Mouse (Mus musculus): ENCODE measurements at regions not wholly inside any gene's neighbourhood (a gene's known extent, or its start where the extent isn't known, plus 50 kb on each side); places are given as distances from the start of the nearest gene placed in this dataset.

GRCm38 (mm10) chr6:112152535-112153364, 120.8 kb upstream of the Lmcd1 start:
- no peak overlapping the region for H3K9ac ChIP-seq (ENCODE audit: low read length)
- no peaks in the 10 kb centered on the region for H3K36me3 ChIP-seq (ENCODE audit: control insufficient read depth, insufficient read depth, low read length)
- H3K4me1 ChIP-seq (ENCODE audit: control insufficient read depth in 2 of 2, insufficient read depth in 2 of 2, low read length in 2 of 2) = no peaks in the 10 kb centered on the region
- WGBS = 64% methylated on average over 10 of the region's 10 CpGs
- no peak overlapping the region for H3K4me3 ChIP-seq (ENCODE audit: control insufficient read depth in 1 of 2, insufficient read depth in 1 of 2, low read depth in 1 of 2, low read length in 2 of 2)
- no peak for ATAC-seq (ENCODE audit: insufficient number of reproducible peaks, insufficient read depth, low FRiP score, low read depth)
- no peak overlapping the region for H3K27ac ChIP-seq (replicated peaks in 1 of 2; ENCODE audit: control insufficient read depth in 1 of 2, insufficient read depth in 1 of 2, low read depth in 2 of 2, low read length in 2 of 2)
- H3K4me2 ChIP-seq (ENCODE audit: low read length) = no peak overlapping the region
- no peaks in the 10 kb centered on the region for H3K9me3 ChIP-seq (ENCODE audit: control insufficient read depth, low read length)
- H3K27me3 ChIP-seq (ENCODE audit: control insufficient read depth, insufficient read depth, low read length) = no peaks in the 10 kb centered on the region

DNA sequence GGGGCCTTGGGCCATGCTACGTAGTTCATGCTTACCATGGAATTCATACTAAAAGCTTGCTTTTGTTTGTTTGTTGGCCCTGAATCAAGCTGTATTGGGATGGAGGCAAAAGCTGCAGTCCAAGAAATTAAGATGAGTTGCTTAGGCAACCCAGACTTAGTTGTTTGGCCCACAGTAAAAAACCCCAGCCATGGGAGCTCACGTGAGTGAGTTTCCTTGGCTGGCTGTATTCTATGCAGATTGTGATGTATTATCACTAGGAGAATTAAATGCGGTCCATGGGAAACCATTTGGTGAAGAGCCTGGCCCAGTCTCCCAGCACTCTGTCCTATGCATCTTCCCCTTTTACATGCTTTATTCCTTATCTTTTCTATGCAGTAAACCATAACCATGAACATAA, 106.1 kb upstream of the Lmcd1 start:
- Histone ChIP-seq H3K4me1 (ENCODE audit: control insufficient read depth in 2 of 2, insufficient read depth in 2 of 2, low read length in 2 of 2) (no peaks in the 10 kb centered on the region), H3K27me3 (ENCODE audit: control insufficient read depth, insufficient read depth, low read length) (no peaks in the 10 kb centered on the region), H3K9ac (ENCODE audit: low read length) (no peak overlapping the region), H3K4me3 (ENCODE audit: control insufficient read depth in 1 of 2, insufficient read depth in 1 of 2, low read depth in 1 of 2, low read length in 2 of 2) (no peak overlapping the region), H3K36me3 (ENCODE audit: control insufficient read depth, insufficient read depth, low read length) (no peaks in the 10 kb centered on the region), H3K27ac (replicated peaks in 1 of 2; ENCODE audit: control insufficient read depth in 1 of 2, insufficient read depth in 1 of 2, low read depth in 2 of 2, low read length in 2 of 2) (no peak overlapping the region), H3K9me3 (ENCODE audit: control insufficient read depth, low read length) (no peaks in the 10 kb centered on the region), H3K4me2 (ENCODE audit: low read length) (no peak overlapping the region)
- no peak for ATAC-seq (ENCODE audit: insufficient number of reproducible peaks, insufficient read depth, low FRiP score, low read depth)
- WGBS = 86% methylated on average over 3 of the region's 3 CpGs

GRCm38 (mm10) chr6:112176344-112176743, 97.2 kb upstream of the Lmcd1 start:
- H3K4me1 ChIP-seq (ENCODE audit: control insufficient read depth in 2 of 2, insufficient read depth in 2 of 2, low read length in 2 of 2) = peaks cover 2 to 8% of the 10 kb centered on the region in 2 experiments
- 0 out of 2 replicates have a peak, but pooled peaks cover 4% of the 10 kb centered on the region for H3K9me3 ChIP-seq (ENCODE audit: control insufficient read depth, low read length)
- H3K27ac ChIP-seq (replicated peaks in 1 of 2; ENCODE audit: control insufficient read depth in 1 of 2, insufficient read depth in 1 of 2, low read depth in 2 of 2, low read length in 2 of 2) = peak overlapping the region in 1 of 2 experiments; percentile 53; a peak in 1 of 4 replicates
- no peak overlapping the region for H3K4me2 ChIP-seq (ENCODE audit: low read length)
- no peak overlapping the region for H3K4me3 ChIP-seq (ENCODE audit: control insufficient read depth in 1 of 2, insufficient read depth in 1 of 2, low read depth in 1 of 2, low read length in 2 of 2)
- no peaks in the 10 kb centered on the region for H3K27me3 ChIP-seq (ENCODE audit: control insufficient read depth, insufficient read depth, low read length)
- ATAC-seq (ENCODE audit: insufficient number of reproducible peaks, insufficient read depth, low FRiP score, low read depth) = no peak
- WGBS = 25% methylated on average over 2 of the region's 2 CpGs
- no peak overlapping the region for H3K9ac ChIP-seq (ENCODE audit: low read length)
- H3K36me3 ChIP-seq (ENCODE audit: control insufficient read depth, insufficient read depth, low read length) = no peaks in the 10 kb centered on the region

DNA sequence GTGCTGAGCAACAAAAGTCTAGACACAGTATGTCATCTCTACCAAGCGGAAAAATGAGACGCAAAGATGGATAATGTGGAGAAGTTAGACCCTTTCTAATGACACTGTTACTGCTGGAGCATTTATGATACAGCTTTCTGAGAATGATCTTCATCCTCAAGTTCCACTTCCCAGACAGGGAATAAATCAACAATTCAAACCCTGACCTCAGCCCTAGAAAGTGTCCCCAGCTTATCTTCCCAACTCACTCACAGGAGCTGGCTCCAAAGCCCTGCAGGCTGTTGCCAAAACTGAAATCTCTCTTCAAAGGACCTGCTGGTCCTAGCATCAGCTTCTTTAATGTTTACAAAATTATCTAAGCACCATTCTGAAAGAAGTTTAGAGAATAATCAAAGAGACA, 85.9 kb upstream of the Lmcd1 start:
- no peak overlapping the region for H3K4me2 ChIP-seq (ENCODE audit: low read length)
- no peaks in the 10 kb centered on the region for H3K4me1 ChIP-seq (ENCODE audit: control insufficient read depth in 2 of 2, insufficient read depth in 2 of 2, low read length in 2 of 2)
- no peak for ATAC-seq (ENCODE audit: insufficient number of reproducible peaks, insufficient read depth, low FRiP score, low read depth)
- WGBS = 84% methylated on average over 2 of the region's 2 CpGs
- no peaks in the 10 kb centered on the region for H3K9me3 ChIP-seq (ENCODE audit: control insufficient read depth, low read length)
- no peaks in the 10 kb centered on the region for H3K36me3 ChIP-seq (ENCODE audit: control insufficient read depth, insufficient read depth, low read length)
- H3K27me3 ChIP-seq (ENCODE audit: control insufficient read depth, insufficient read depth, low read length) = no peaks in the 10 kb centered on the region
- no peak overlapping the region for H3K9ac ChIP-seq (ENCODE audit: low read length)
- H3K4me3 ChIP-seq (ENCODE audit: control insufficient read depth in 1 of 2, insufficient read depth in 1 of 2, low read depth in 1 of 2, low read length in 2 of 2) = no peak overlapping the region
- no peak overlapping the region for H3K27ac ChIP-seq (replicated peaks in 1 of 2; ENCODE audit: control insufficient read depth in 1 of 2, insufficient read depth in 1 of 2, low read depth in 2 of 2, low read length in 2 of 2)

GRCm38 (mm10) chr6:112191032-112191431, 82.5 kb upstream of the Lmcd1 start:
- no peaks in the 10 kb centered on the region for H3K36me3 ChIP-seq (ENCODE audit: control insufficient read depth, insufficient read depth, low read length)
- no peak overlapping the region for H3K9ac ChIP-seq (ENCODE audit: low read length)
- ATAC-seq (ENCODE audit: insufficient number of reproducible peaks, insufficient read depth, low FRiP score, low read depth) = no peak
- no peaks in the 10 kb centered on the region for H3K4me1 ChIP-seq (ENCODE audit: control insufficient read depth in 2 of 2, insufficient read depth in 2 of 2, low read length in 2 of 2)
- no peak overlapping the region for H3K4me2 ChIP-seq (ENCODE audit: low read length)
- no peak overlapping the region for H3K4me3 ChIP-seq (ENCODE audit: control insufficient read depth in 1 of 2, insufficient read depth in 1 of 2, low read depth in 1 of 2, low read length in 2 of 2)
- WGBS = 44% methylated on average over 6 of the region's 6 CpGs
- H3K27ac ChIP-seq (replicated peaks in 1 of 2; ENCODE audit: control insufficient read depth in 1 of 2, insufficient read depth in 1 of 2, low read depth in 2 of 2, low read length in 2 of 2) = no peak overlapping the region
- H3K9me3 ChIP-seq (ENCODE audit: control insufficient read depth, low read length) = no peaks in the 10 kb centered on the region
- no peaks in the 10 kb centered on the region for H3K27me3 ChIP-seq (ENCODE audit: control insufficient read depth, insufficient read depth, low read length)

DNA sequence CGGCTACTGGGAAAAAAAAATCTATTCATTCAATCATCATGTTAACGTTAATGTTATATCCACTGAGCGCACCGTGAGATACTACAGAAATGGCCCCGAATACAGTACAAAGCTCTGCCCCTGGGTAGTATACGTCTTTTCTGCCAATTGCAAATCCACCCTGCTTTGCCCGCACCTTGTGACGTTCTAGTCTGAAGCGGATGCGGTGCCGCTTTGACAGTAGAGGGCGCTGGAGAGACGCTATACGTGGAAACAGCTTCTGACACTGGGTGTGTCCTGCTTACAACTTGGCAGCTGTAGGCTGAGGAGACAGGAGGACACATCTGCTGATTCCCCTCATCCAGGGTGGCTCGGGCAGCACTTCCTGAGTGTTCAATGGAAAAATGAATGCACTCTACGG, 76.1 kb upstream of the Lmcd1 start:
- Histone ChIP-seq H3K4me2 (ENCODE audit: low read length) (peak overlapping the region; percentile 58), H3K27me3 (ENCODE audit: control insufficient read depth, insufficient read depth, low read length) (no peaks in the 10 kb centered on the region), H3K4me1 (ENCODE audit: control insufficient read depth in 2 of 2, insufficient read depth in 2 of 2, low read length in 2 of 2) (peaks cover 2 to 8% of the 10 kb centered on the region in 2 experiments; a peak in 2 of 4 replicates), H3K36me3 (ENCODE audit: control insufficient read depth, insufficient read depth, low read length) (no peaks in the 10 kb centered on the region), H3K4me3 (ENCODE audit: control insufficient read depth in 1 of 2, insufficient read depth in 1 of 2, low read depth in 1 of 2, low read length in 2 of 2) (peak overlapping the region; percentile 13 to 18; a peak in 2 of 4 replicates), H3K9me3 (ENCODE audit: control insufficient read depth, low read length) (no peaks in the 10 kb centered on the region), H3K9ac (ENCODE audit: low read length) (no peak overlapping the region), H3K27ac (replicated peaks in 1 of 2; ENCODE audit: control insufficient read depth in 1 of 2, insufficient read depth in 1 of 2, low read depth in 2 of 2, low read length in 2 of 2) (no peak overlapping the region)
- 8% methylated on average over 16 of the region's 16 CpGs for WGBS
- no peak for ATAC-seq (ENCODE audit: insufficient number of reproducible peaks, insufficient read depth, low FRiP score, low read depth)

- Histone ChIP-seq H3K9ac (ENCODE audit: low read length) (no peak overlapping the region), H3K27me3 (ENCODE audit: control insufficient read depth, insufficient read depth, low read length) (no peaks in the 10 kb centered on the region), H3K4me3 (ENCODE audit: control insufficient read depth in 1 of 2, insufficient read depth in 1 of 2, low read depth in 1 of 2, low read length in 2 of 2) (no peak overlapping the region), H3K4me2 (ENCODE audit: low read length) (no peak overlapping the region), H3K9me3 (ENCODE audit: control insufficient read depth, low read length) (no peaks in the 10 kb centered on the region), H3K36me3 (ENCODE audit: control insufficient read depth, insufficient read depth, low read length) (no peaks in the 10 kb centered on the region), H3K27ac (replicated peaks in 1 of 2; ENCODE audit: control insufficient read depth in 1 of 2, insufficient read depth in 1 of 2, low read depth in 2 of 2, low read length in 2 of 2) (no peak overlapping the region), H3K4me1 (ENCODE audit: control insufficient read depth in 2 of 2, insufficient read depth in 2 of 2, low read length in 2 of 2) (peaks cover 6 to 10% of the 10 kb centered on the region in 2 experiments; a peak in 2 of 4 replicates)
- 49% methylated on average over 4 of the region's 4 CpGs for WGBS
- no peak for ATAC-seq (ENCODE audit: insufficient number of reproducible peaks, insufficient read depth, low FRiP score, low read depth)
Measured at GRCm38 (mm10) chr6:112199241-112199640, 74.3 kb upstream of the Lmcd1 start.

DNA sequence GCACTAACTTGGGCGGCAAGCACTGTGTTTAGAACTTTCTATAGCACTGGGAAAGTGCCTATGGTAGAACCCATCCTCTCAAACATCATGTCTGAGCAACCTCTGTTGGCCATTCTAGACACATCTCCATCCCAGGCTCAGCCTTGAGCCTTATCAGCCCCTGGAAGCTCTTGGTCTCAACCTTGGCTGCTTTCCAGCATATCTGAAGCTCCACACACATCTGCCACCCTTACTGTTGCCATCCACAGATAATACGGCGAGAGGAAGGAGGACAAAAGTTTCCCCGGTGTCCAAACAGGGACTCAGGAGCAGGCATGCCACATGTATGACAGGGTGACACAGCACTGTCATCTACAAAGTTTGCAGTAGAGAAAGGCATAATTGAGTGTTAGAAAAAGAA, 71.4 kb upstream of the Lmcd1 start:
- H3K4me2 ChIP-seq (ENCODE audit: low read length) = no peak overlapping the region
- H3K36me3 ChIP-seq (ENCODE audit: control insufficient read depth, insufficient read depth, low read length) = no peaks in the 10 kb centered on the region
- ATAC-seq (ENCODE audit: insufficient number of reproducible peaks, insufficient read depth, low FRiP score, low read depth) = no peak
- H3K27ac ChIP-seq (replicated peaks in 1 of 2; ENCODE audit: control insufficient read depth in 1 of 2, insufficient read depth in 1 of 2, low read depth in 2 of 2, low read length in 2 of 2) = no peak overlapping the region
- no peaks in the 10 kb centered on the region for H3K9me3 ChIP-seq (ENCODE audit: control insufficient read depth, low read length)
- peaks cover 6 to 10% of the 10 kb centered on the region in 2 experiments; a peak in 2 of 4 replicates for H3K4me1 ChIP-seq (ENCODE audit: control insufficient read depth in 2 of 2, insufficient read depth in 2 of 2, low read length in 2 of 2)
- H3K27me3 ChIP-seq (ENCODE audit: control insufficient read depth, insufficient read depth, low read length) = no peaks in the 10 kb centered on the region
- WGBS = 35% methylated on average over 4 of the region's 4 CpGs
- H3K4me3 ChIP-seq (ENCODE audit: control insufficient read depth in 1 of 2, insufficient read depth in 1 of 2, low read depth in 1 of 2, low read length in 2 of 2) = no peak overlapping the region
- H3K9ac ChIP-seq (ENCODE audit: low read length) = no peak overlapping the region
